Mouse (Mus musculus): ENCODE results near the gene Dbp. TPM values are rescaled to one million over a fixed set of nuclear protein-coding genes. Genes with fewer than 3 reads are reported as not detected.

Dbp gene
- polyA plus RNA-seq, 1 experiment, result 8.4 TPM

- TF ChIP-seq POLR2A (IDR thresholded peaks at IDR 0.05; ENCODE audit: borderline replicate concordance, extremely low read depth, insufficient read depth, insufficient read length, poor library complexity, severe bottlenecking) (no peak), CTCF (IDR thresholded peaks at IDR 0.05; ENCODE audit: borderline replicate concordance, extremely low read depth, insufficient read depth, insufficient read length) (no peak)
- no peak for DNase-seq (ENCODE audit: low read depth)
Observed at GRCm38 (mm10) chr7:45681046-45681736, 23.7 kb upstream of the Dbp start.

GRCm38 (mm10) chr7:45682144-45683126, 22.5 kb upstream of the Dbp start:
- TF ChIP-seq POLR2A (IDR thresholded peaks at IDR 0.05; ENCODE audit: borderline replicate concordance, extremely low read depth, insufficient read depth, insufficient read length, poor library complexity, severe bottlenecking), result peak; percentile 47; the same call in 1 of the 2 replicates
- peak; percentile 100 for TF ChIP-seq CTCF (IDR thresholded peaks at IDR 0.05; ENCODE audit: borderline replicate concordance, extremely low read depth, insufficient read depth, insufficient read length)
- peak; percentile 95 for DNase-seq (ENCODE audit: low read depth)

- TF ChIP-seq POLR2A (IDR thresholded peaks at IDR 0.05; ENCODE audit: borderline replicate concordance, extremely low read depth, insufficient read depth, insufficient read length, poor library complexity, severe bottlenecking) (no peak), CTCF (IDR thresholded peaks at IDR 0.05; ENCODE audit: borderline replicate concordance, extremely low read depth, insufficient read depth, insufficient read length) (no peak)
- DNase-seq (ENCODE audit: low read depth), result no peak
Observed at GRCm38 (mm10) chr7:45683396-45684050, 21.4 kb upstream of the Dbp start, which contains the start of gene Ntn5. TSS of gene Ntn5 (plus strand) at chr7:45684022.

GRCm38 (mm10) chr7:45685811-45686210, 19.1 kb upstream of the Dbp start:
- TF ChIP-seq POLR2A (IDR thresholded peaks at IDR 0.05; ENCODE audit: borderline replicate concordance, extremely low read depth, insufficient read depth, insufficient read length, poor library complexity, severe bottlenecking), result no peak
- no peak for TF ChIP-seq CTCF (IDR thresholded peaks at IDR 0.05; ENCODE audit: borderline replicate concordance, extremely low read depth, insufficient read depth, insufficient read length)
- DNase-seq (ENCODE audit: low read depth), result no peak

- DNase-seq (ENCODE audit: low read depth), result no peak
- no peak for TF ChIP-seq POLR2A (IDR thresholded peaks at IDR 0.05; ENCODE audit: borderline replicate concordance, extremely low read depth, insufficient read depth, insufficient read length, poor library complexity, severe bottlenecking)
- TF ChIP-seq CTCF (IDR thresholded peaks at IDR 0.05; ENCODE audit: borderline replicate concordance, extremely low read depth, insufficient read depth, insufficient read length), result no peak
Observed at GRCm38 (mm10) chr7:45686841-45687240, 18.0 kb upstream of the Dbp start.

- no peak for TF ChIP-seq POLR2A (IDR thresholded peaks at IDR 0.05; ENCODE audit: borderline replicate concordance, extremely low read depth, insufficient read depth, insufficient read length, poor library complexity, severe bottlenecking)
- TF ChIP-seq CTCF (IDR thresholded peaks at IDR 0.05; ENCODE audit: borderline replicate concordance, extremely low read depth, insufficient read depth, insufficient read length), result no peak
- DNase-seq (ENCODE audit: low read depth), result no peak
Observed at GRCm38 (mm10) chr7:45689099-45689498, 15.8 kb upstream of the Dbp start.

GRCm38 (mm10) chr7:45689800-45690199, 15.1 kb upstream of the Dbp start:
- TF ChIP-seq CTCF (IDR thresholded peaks at IDR 0.05; ENCODE audit: borderline replicate concordance, extremely low read depth, insufficient read depth, insufficient read length) (no peak), POLR2A (IDR thresholded peaks at IDR 0.05; ENCODE audit: borderline replicate concordance, extremely low read depth, insufficient read depth, insufficient read length, poor library complexity, severe bottlenecking) (no peak)
- no peak for DNase-seq (ENCODE audit: low read depth)

- DNase-seq (ENCODE audit: low read depth), result no peak
- TF ChIP-seq POLR2A (IDR thresholded peaks at IDR 0.05; ENCODE audit: borderline replicate concordance, extremely low read depth, insufficient read depth, insufficient read length, poor library complexity, severe bottlenecking) (no peak), CTCF (IDR thresholded peaks at IDR 0.05; ENCODE audit: borderline replicate concordance, extremely low read depth, insufficient read depth, insufficient read length) (no peak)
Observed at GRCm38 (mm10) chr7:45692364-45692763, 12.5 kb upstream of the Dbp start.

GRCm38 (mm10) chr7:45693921-45694591, 10.8 kb upstream of the Dbp start, which contains the start of gene Sec1:
TSS of gene Sec1 (minus strand) at chr7:45694402.
- DNase-seq (ENCODE audit: low read depth), result no peak
- no peak for TF ChIP-seq POLR2A (IDR thresholded peaks at IDR 0.05; ENCODE audit: borderline replicate concordance, extremely low read depth, insufficient read depth, insufficient read length, poor library complexity, severe bottlenecking)
- no peak for TF ChIP-seq CTCF (IDR thresholded peaks at IDR 0.05; ENCODE audit: borderline replicate concordance, extremely low read depth, insufficient read depth, insufficient read length)

- TF ChIP-seq CTCF (IDR thresholded peaks at IDR 0.05; ENCODE audit: borderline replicate concordance, extremely low read depth, insufficient read depth, insufficient read length) (no peak), POLR2A (IDR thresholded peaks at IDR 0.05; ENCODE audit: borderline replicate concordance, extremely low read depth, insufficient read depth, insufficient read length, poor library complexity, severe bottlenecking) (no peak)
- DNase-seq (ENCODE audit: low read depth), result peak; percentile 13
Observed at GRCm38 (mm10) chr7:45695098-45695497, 9.8 kb upstream of the Dbp start.

Measured in brain, embryonic 14.5 days (tissue).